Mouse (Mus musculus) ovary, postnatal 36 days (tissue): ENCODE data around the gene 1700030K09Rik.

Source experiments
- DNase-seq: peaks from one replicate; pipeline ENCODE4 v3.0.0; 2022; ENCODE audit warnings: low spot score, mixed read lengths

Gene 1700030K09Rik

DNA sequence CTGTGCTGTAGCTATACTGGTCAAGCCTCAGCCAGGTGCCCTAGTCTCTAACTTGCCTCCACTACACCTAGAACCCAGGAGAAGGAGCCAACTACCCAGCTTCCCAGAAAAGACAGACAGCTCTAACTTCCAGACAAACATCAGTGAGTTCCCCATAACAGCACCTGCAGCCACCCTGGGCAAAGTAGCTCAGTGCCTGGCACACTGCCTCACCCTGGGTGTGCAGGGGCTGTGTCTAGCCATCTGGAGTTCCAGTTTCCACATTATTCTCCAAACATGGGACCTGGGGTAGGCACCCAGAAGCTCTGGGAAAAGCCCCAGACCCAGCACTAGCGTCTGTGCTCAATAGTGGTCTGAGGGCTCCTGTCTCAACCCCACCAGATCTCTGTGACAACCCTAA lies 63.8 kb downstream of the 1700030K09Rik start:
- DNase-seq = no peak
